Mouse (Mus musculus) lung, postnatal 0 days (tissue): ENCODE measurements around the gene Dchs2. TPM values are rescaled to one million over a fixed set of nuclear protein-coding genes. Genes with fewer than 3 reads are reported as not detected.

Source experiments
- ATAC-seq: fragments of 200-750 bp; cut with Nextera tagmentation; 2 replicates; pipeline ENCODE4 v1.8.0; 2017; ENCODE audit warnings: moderate library complexity
- DNase-seq: peaks from one replicate; pipeline ENCODE4 v3.0.0-alpha.2; 2016; ENCODE audit warnings: low spot score
- H3K27ac ChIP-seq: fragments of 300-500 bp; sonication (generic); 2 replicates; pipeline ENCODE4 v1.5.1; 2014; ENCODE audit warnings: antibody characterized with exemption, mild to moderate bottlenecking, low read length, mixed read lengths
- H3K27me3 ChIP-seq: fragments of 300-500 bp; sonication (generic); replicated peaks from 2 replicates; pipeline ENCODE4 v1.6.1; 2014; ENCODE audit warnings: low read length, mixed read lengths; ENCODE audit not compliant: insufficient read depth
- H3K36me3 ChIP-seq: fragments of 300-500 bp; sonication (generic); 2 replicates; pipeline ENCODE4 v1.6.1; 2014; ENCODE audit warnings: low read length, mixed read lengths; ENCODE audit not compliant: insufficient read depth
- H3K4me1 ChIP-seq: fragments of 300-500 bp; sonication (generic); 2 replicates; pipeline ENCODE4 v1.6.1; 2014; ENCODE audit warnings: antibody characterized with exemption, low read depth, low read length, mixed read lengths; ENCODE audit not compliant: insufficient read depth
- H3K4me2 ChIP-seq: fragments of 300-500 bp; sonication (generic); replicated peaks from 2 replicates; pipeline ENCODE4 v1.6.1; 2014; ENCODE audit warnings: low read depth, mild to moderate bottlenecking, low read length, moderate library complexity, mixed read lengths
- H3K4me3 ChIP-seq: fragments of 300-500 bp; sonication (generic); 2 replicates; pipeline ENCODE4 v1.5.1; 2014; ENCODE audit warnings: low read depth, low read length
- H3K9ac ChIP-seq: fragments of 300-500 bp; sonication (generic); replicated peaks from 2 replicates; pipeline ENCODE4 v1.6.1; 2014; ENCODE audit warnings: low read depth, mild to moderate bottlenecking
- H3K9me3 ChIP-seq: fragments of 300-500 bp; sonication (generic); 2 replicates; pipeline ENCODE4 v1.6.1; 2016; ENCODE audit warnings: low read length, mixed read lengths
- CTCF ChIP-seq: IDR thresholded peaks from 2 replicates; pipeline ENCODE4 v1.5.1; 2016; ENCODE audit warnings: antibody characterized with exemption, mild to moderate bottlenecking
- EP300 ChIP-seq: IDR thresholded peaks from 2 replicates; pipeline ENCODE4 v1.6.1; 2016; ENCODE audit warnings: antibody characterized with exemption, mild to moderate bottlenecking, control low read depth
- WGBS: fragments of 180-500 bp; shearing (Covaris S2); extraction: QIAGEN DNeasy Blood & Tissue Kit; methylation state at CpG from one replicate; pipeline ENCODE4 v1.1.7; 2014; 5-methylcytosine and 5-hydroxymethylcytosine counted together
- polyA plus RNA-seq: library from polyadenylated mRNA; unstranded; fragments of >200 nt; fragmentation: Nextera tagmentation; extraction: Ambion mirVana; gene quantifications from 2 replicates; pipeline ENCODE4 v1.2.1, GENCODE M21; 2015

Gene Dchs2
- polyA plus RNA-seq, 1 experiment from 2014 or later, result 0.19 TPM

DNA sequence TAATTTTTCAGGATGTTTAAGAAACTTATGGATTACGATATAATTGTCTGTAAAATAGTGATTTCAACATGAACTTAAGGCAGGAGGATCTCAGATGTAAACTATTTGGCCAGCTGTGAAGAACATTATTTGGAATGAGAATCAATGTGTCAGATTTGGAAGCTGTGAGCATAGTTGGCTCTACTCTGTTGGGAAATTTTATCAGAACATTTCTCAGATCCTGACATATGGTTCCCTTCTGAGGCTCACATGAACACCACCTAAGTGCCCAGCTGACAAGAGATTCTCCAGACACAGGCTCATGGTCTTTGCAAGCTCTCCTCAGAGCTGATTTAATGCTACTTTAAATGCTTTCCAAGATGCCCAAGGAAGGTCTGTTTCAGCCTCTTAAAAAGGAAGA, 156.1 kb downstream of the Dchs2 start:
- no peaks in the 10 kb centered on the region for H3K36me3 ChIP-seq
- no peak overlapping the region for H3K27ac ChIP-seq
- DNase-seq, result peak; percentile 61
- no peak overlapping the region for H3K9ac ChIP-seq
- no peaks in the 10 kb centered on the region for H3K9me3 ChIP-seq
- ATAC-seq, result peak; percentile 53
- WGBS, result 38% methylated on average over 1 of the region's 1 CpGs
- H3K27me3 ChIP-seq, result no peaks in the 10 kb centered on the region
- H3K4me2 ChIP-seq, result no peak overlapping the region
- H3K4me3 ChIP-seq, result no peak overlapping the region
- H3K4me1 ChIP-seq, result no peaks in the 10 kb centered on the region
- no peak for TF ChIP-seq CTCF
- no peak for TF ChIP-seq EP300

DNA sequence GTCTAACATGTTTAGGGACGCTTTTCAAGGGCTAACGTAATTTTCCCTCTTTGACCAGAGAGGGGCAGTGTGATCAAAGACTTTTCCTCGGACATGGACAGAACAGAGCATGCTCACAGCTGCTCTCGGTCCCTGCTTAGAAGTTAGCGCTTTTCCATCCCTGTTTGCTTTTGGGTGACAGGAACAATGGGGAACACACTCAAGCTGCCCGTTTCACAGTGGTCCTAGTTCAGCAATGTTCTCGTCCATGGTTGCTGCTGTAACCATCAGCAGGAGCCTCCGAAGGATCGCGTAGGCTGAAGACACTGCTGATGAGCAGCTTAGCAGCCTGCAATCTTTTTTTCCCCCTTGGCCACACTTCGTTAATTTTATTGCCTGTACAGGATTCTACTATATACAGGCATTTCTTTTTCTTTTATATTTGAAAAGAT, 159.2 kb downstream of the Dchs2 start:
- DNase-seq (peak; percentile 79), ATAC-seq (peak; percentile 62)
- no peak overlapping the region for H3K9ac ChIP-seq
- peak overlapping the region; percentile 44 for H3K4me2 ChIP-seq
- H3K4me1 ChIP-seq, result no peaks in the 10 kb centered on the region
- H3K27ac ChIP-seq, result no peak overlapping the region
- TF ChIP-seq EP300 (no peak), CTCF (peak; percentile 80)
- H3K9me3 ChIP-seq, result no peaks in the 10 kb centered on the region
- H3K27me3 ChIP-seq, result no peaks in the 10 kb centered on the region
- no peaks in the 10 kb centered on the region for H3K36me3 ChIP-seq
- peak overlapping the region; percentile 22 for H3K4me3 ChIP-seq
- WGBS, result 6% methylated on average over 11 of the region's 11 CpGs

DNA sequence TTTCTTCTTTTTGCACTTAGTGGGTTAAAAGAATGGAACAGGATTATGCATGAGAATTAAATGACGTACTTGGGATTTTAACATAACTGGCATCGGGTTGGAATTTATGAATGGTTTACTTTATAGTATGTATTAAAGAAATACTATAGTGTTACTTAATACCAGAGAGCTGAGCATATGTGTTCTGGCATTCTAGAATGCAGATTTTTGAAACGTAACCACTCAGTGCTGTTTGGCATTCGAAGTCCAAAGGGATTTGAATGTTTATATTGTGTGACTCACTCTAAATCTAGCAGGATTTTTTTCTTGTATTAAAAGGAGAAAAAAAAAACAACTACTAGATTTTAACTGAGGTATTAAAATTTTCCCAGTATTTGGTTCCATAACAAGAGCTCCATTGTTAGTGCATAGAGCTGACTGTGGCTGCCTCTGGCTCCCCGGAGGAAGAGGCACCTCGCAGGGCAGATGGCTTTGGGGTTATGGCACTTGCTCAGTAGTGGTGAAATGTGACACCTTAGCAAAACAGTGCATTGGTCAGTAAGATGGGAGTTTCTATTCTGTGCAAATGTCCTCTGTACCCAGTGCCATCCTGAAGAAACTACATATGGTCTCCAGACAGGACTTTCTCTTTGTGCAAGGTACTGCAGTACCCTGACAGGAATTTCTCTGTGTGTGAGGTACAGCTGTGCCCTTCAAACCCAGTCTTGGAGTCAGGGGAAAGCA, 160.5 kb downstream of the Dchs2 start:
- no peak overlapping the region for H3K4me2 ChIP-seq
- no peaks in the 10 kb centered on the region for H3K9me3 ChIP-seq
- H3K36me3 ChIP-seq, result no peaks in the 10 kb centered on the region
- H3K9ac ChIP-seq, result no peak overlapping the region
- no peaks in the 10 kb centered on the region for H3K27me3 ChIP-seq
- ATAC-seq (no peak), DNase-seq (peak; percentile 44)
- TF ChIP-seq CTCF, result no peak
- H3K4me1 ChIP-seq, result no peaks in the 10 kb centered on the region
- no peak overlapping the region for H3K4me3 ChIP-seq
- 35% methylated on average over 6 of the region's 6 CpGs for WGBS
- H3K27ac ChIP-seq, result no peak overlapping the region

DNA sequence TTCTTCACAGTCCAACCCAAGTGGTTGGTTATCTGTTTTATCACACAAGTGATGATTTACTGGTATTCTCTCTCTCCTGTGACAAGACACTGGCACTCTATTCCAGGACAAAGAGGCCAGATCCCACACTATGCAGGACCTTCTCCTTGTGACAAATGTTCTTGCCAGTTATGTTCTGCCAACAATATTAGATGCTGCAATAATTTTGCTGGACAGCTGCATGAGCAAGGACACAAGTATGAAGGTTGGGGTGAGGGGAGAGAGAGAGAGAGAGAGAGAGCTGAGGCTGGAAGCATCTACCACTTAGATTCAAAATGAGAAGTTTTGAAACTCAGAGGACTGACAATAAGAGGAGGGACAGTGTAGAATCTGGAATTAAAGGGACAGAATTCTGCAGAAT, 162.7 kb downstream of the Dchs2 start:
- Histone ChIP-seq H3K36me3 (no peaks in the 10 kb centered on the region), H3K4me2 (no peak overlapping the region), H3K27ac (no peak overlapping the region), H3K9ac (no peak overlapping the region), H3K27me3 (no peaks in the 10 kb centered on the region), H3K9me3 (no peaks in the 10 kb centered on the region), H3K4me1 (no peaks in the 10 kb centered on the region), H3K4me3 (no peak overlapping the region)
- ATAC-seq (no peak), DNase-seq (no peak)
- TF ChIP-seq CTCF (no peak), EP300 (no peak)

DNA sequence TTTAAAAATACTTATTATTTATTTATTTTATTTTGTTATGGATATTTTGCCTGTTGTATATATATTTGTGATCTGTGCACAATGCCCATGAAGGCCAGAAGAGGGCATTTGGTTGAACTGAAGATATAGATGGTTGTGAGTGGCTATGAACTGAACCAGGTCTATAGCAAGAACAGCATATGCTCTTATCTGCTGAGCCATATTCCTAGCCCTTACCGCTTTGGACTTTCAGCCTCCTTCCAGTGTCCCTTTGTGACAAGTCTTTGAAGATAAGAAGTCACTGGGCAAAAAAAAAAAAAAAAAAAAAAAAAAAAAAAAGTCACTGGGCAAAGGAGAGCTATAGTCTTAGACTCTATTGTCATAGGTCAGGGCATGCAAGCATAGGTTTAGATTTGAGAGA, 163.2 kb downstream of the Dchs2 start:
- Histone ChIP-seq H3K36me3 (no peaks in the 10 kb centered on the region), H3K27ac (no peak overlapping the region), H3K4me3 (no peak overlapping the region), H3K9me3 (no peaks in the 10 kb centered on the region), H3K4me2 (no peak overlapping the region), H3K27me3 (no peaks in the 10 kb centered on the region), H3K4me1 (no peaks in the 10 kb centered on the region), H3K9ac (no peak overlapping the region)
- DNase-seq (no peak), ATAC-seq (no peak)
- TF ChIP-seq CTCF, result no peak
- TF ChIP-seq EP300, result no peak
- WGBS, result 72% methylated on average over 1 of the region's 1 CpGs

DNA sequence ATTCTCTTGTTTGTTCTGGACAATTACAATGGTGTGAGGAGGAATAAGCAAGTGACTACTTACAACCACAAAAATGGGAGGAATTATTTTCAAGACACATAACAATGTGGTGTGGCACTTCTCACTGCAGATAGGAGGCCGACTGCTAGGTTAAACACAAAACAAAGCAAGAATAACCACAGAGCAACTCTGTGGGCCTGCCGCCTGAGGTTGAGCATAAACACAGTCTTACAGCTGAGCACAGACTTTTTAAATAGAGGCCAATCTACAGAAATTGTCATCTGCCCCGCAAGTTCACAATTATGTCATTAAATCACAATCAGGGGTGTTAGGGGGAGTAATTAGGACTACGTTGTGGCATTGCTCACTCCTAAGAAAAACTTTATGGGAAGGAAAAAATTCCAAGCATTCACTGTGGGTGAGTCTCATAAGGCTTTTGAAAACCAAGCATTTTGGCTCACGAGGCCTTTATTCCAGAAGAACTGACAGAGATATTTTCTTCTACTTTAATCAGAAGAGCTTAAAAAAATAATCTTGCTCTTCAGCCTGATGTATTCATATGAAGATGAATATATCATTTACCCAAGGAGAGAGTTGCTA, 172.1 kb downstream of the Dchs2 start:
- Histone ChIP-seq H3K9me3 (no peaks in the 10 kb centered on the region), H3K36me3 (no peaks in the 10 kb centered on the region), H3K4me1 (no peaks in the 10 kb centered on the region), H3K4me3 (no peak overlapping the region), H3K27me3 (no peaks in the 10 kb centered on the region), H3K27ac (no peak overlapping the region), H3K4me2 (no peak overlapping the region), H3K9ac (no peak overlapping the region)
- WGBS, result 55% methylated on average over 5 of the region's 5 CpGs
- ATAC-seq, result no peak
- no peak for DNase-seq
- TF ChIP-seq EP300 (no peak), CTCF (no peak)

DNA sequence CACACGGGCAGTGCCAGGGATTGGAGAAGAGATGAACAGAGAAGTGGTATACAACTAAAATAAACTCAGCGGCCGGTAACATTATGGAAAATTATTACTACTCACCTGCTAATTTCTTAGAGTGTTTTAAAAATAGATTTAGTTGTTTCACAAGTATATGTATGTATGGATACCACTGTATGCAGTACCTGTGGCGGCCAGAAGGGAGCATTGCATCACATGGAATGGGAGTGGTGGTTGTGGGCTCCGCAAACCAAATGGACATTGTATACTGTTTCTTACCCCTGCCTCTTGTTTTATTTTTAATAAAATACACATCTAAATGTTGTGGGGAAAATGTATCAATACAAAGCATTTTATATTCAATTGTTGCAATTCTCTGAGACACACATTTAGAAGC, 176.1 kb downstream of the Dchs2 start:
- no peak overlapping the region for H3K4me3 ChIP-seq
- H3K9me3 ChIP-seq, result no peaks in the 10 kb centered on the region
- no peaks in the 10 kb centered on the region for H3K27me3 ChIP-seq
- 72% methylated on average over 5 of the region's 5 CpGs for WGBS
- no peaks in the 10 kb centered on the region for H3K36me3 ChIP-seq
- TF ChIP-seq EP300 (no peak), CTCF (peak; percentile 73)
- no peak overlapping the region for H3K4me2 ChIP-seq
- H3K9ac ChIP-seq, result no peak overlapping the region
- no peak overlapping the region for H3K27ac ChIP-seq
- no peaks in the 10 kb centered on the region for H3K4me1 ChIP-seq
- peak; percentile 10 for DNase-seq
- no peak for ATAC-seq
